Mouse (Mus musculus) brain, embryonic 14.5 days (tissue): ENCODE data around the gene Magel2.

Source experiments
- CTCF ChIP-seq: fragments of 200-500 bp; IDR thresholded peaks from 2 replicates; pipeline ENCODE4 v1.5.1; 2012; ENCODE audit warnings: inconsistent platforms, mild to moderate bottlenecking, moderate library complexity, borderline replicate concordance; ENCODE audit not compliant: insufficient read depth, insufficient read length; ENCODE audit errors: extremely low read depth
- POLR2A ChIP-seq: fragments of 200-500 bp; IDR thresholded peaks from 2 replicates; pipeline ENCODE4 v1.6.1; 2012; ENCODE audit warnings: mild to moderate bottlenecking, inconsistent platforms, borderline replicate concordance; ENCODE audit not compliant: poor library complexity, insufficient read depth, insufficient read length, severe bottlenecking; ENCODE audit errors: extremely low read depth

DNA sequence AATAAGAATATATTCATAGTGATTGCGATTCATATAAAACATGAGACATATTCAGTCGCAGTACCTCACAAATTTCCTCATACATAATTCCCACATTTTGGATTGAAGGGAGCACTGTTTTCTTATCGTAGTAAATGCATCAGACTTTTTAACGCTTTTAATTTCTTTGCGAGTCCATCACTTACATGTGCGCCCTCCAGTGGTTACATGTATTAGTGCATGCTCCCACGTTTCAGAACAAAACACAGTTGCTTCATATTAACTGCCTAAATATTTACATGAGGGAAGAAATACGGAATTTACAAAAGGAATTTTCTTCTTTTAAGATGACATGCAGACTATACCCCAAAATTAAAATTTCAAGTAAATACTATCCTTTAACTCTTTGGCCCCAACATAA, 51.5 kb downstream of the Magel2 start:
- TF ChIP-seq CTCF (peak; percentile 57; the same call in 1 of the 2 replicates), POLR2A (no peak)
